Mouse (Mus musculus) hindbrain, postnatal 0 days (tissue): ENCODE results near the gene 1700037C18Rik. TPM values are rescaled to one million over a fixed set of nuclear protein-coding genes. Genes with fewer than 3 reads are reported as not detected.

Source experiments
- ATAC-seq: fragments of 200-750 bp; cut with Nextera tagmentation; 2 replicates; pipeline ENCODE4 v1.8.0; 2017; ENCODE audit warnings: mild to moderate bottlenecking, moderate TSS enrichment, moderate library complexity
- DNase-seq: peaks from one replicate; pipeline ENCODE4 v3.0.0-alpha.2; 2015; ENCODE audit warnings: low spot score
- H3K27ac ChIP-seq: fragments of 300-500 bp; sonication (generic); 2 replicates; pipeline ENCODE4 v1.5.1; 2014; ENCODE audit warnings: mild to moderate bottlenecking
- H3K27me3 ChIP-seq: fragments of 300-500 bp; sonication (generic); 2 replicates; pipeline ENCODE4 v1.6.1; 2014; ENCODE audit warnings: low read length, mixed read lengths; ENCODE audit not compliant: insufficient read depth
- H3K36me3 ChIP-seq: fragments of 300-500 bp; sonication (generic); 2 replicates; pipeline ENCODE4 v1.6.1; 2014; ENCODE audit warnings: low read length, mixed read lengths; ENCODE audit not compliant: insufficient read depth
- H3K4me1 ChIP-seq: fragments of 300-500 bp; sonication (generic); 2 replicates; pipeline ENCODE4 v1.6.1; 2014; ENCODE audit warnings: antibody characterized with exemption, low read length, mixed read lengths; ENCODE audit not compliant: insufficient read depth
- H3K4me2 ChIP-seq: fragments of 300-500 bp; sonication (generic); 2 replicates; pipeline ENCODE4 v1.6.1; 2014; ENCODE audit warnings: low read depth, mild to moderate bottlenecking, low read length, moderate library complexity, mixed read lengths
- H3K4me3 ChIP-seq: fragments of 300-500 bp; sonication (generic); 2 replicates; pipeline ENCODE4 v1.5.1; 2014; ENCODE audit warnings: low read length
- H3K9ac ChIP-seq: fragments of 300-500 bp; sonication (generic); replicated peaks from 2 replicates; pipeline ENCODE4 v1.6.1; 2014; ENCODE audit warnings: mild to moderate bottlenecking, low read length, moderate library complexity, mixed read lengths
- H3K9me3 ChIP-seq: fragments of 300-500 bp; sonication (generic); 2 replicates; pipeline ENCODE4 v1.6.1; 2016; ENCODE audit warnings: low read length, mixed read lengths
- CTCF ChIP-seq: IDR thresholded peaks from 2 replicates; pipeline ENCODE4 v1.5.1; 2016; ENCODE audit warnings: antibody characterized with exemption, control low read depth, low read depth
- WGBS: fragments of 180-500 bp; shearing (Covaris S2); extraction: QIAGEN DNeasy Blood & Tissue Kit; methylation state at CpG from one replicate; pipeline ENCODE4 v1.1.7; 2014; 5-methylcytosine and 5-hydroxymethylcytosine counted together
- polyA plus RNA-seq: library from polyadenylated mRNA; unstranded; fragments of >200 nt; fragmentation: Nextera tagmentation; extraction: Ambion mirVana; gene quantifications from 2 replicates; pipeline ENCODE4 v1.2.1, GENCODE M21; 2015
- total RNA-seq: library from RNA; depleted of rRNA; stranded (reverse); fragments of >200 nt; gene quantifications from 2 replicates; pipeline ENCODE4 v1.2.3, GENCODE M21; 2014; rRNA removed

The 1700037C18Rik gene
- total RNA-seq = 7.9 and 47.7 TPM in 2 replicates
- polyA plus RNA-seq = 12.6 and 12.7 TPM in 2 replicates

DNA sequence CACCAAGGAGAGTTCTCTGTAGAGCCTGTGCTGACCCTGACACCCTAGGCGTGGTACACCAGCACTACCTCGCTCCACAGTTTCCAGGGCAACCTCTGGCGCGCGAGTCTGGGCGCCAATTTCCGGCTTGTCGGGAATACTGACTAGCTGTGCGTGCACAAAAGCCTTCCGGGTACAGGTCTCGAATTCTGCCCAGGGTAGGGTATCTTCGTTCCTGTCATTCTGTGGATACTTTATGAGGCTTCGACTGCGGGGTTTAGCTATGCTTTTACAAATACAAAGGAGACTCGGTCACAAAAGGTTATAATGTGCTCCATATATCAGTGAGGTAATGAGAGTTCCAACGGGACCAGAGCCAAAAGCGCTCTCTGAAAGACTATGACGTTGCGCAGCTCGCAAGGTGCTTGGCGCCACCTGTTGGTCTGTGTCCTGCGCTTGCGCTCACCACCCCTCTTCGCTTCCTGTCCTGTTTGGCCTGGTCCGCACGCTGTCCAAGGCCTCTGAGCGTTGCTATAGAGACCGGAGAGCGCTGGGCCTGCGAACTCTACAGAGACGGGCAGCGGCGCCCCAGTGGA, at the start of gene 1700037C18Rik, which contains the start of gene Cluap1:
Gene 1700037C18Rik (minus strand): TSS at position 153 of the 575 bp plus-strand sequence.
Gene Cluap1 (plus strand): TSS at position 265 of the 575 bp plus-strand sequence.
- no peaks in the 10 kb centered on the region for H3K9me3 ChIP-seq
- under 1% methylated on average over 33 of the region's 33 CpGs for WGBS
- H3K4me3 ChIP-seq = peak within 1 kb of the TSS; percentile 66
- no peaks in the 10 kb centered on the region for H3K27me3 ChIP-seq
- H3K4me1 ChIP-seq = peaks cover 5% of the 10 kb centered on the region
- peak; percentile 89 for TF ChIP-seq CTCF
- H3K36me3 ChIP-seq = peaks cover 25% of the 10 kb centered on the region
- H3K9ac ChIP-seq = peak within 1 kb of the TSS; percentile 67
- H3K27ac ChIP-seq = peak within 1 kb of the TSS; percentile 82
- DNase-seq (peak; percentile 97), ATAC-seq (peak; percentile 97)
- H3K4me2 ChIP-seq = peak within 1 kb of the TSS; percentile 74

GRCm38 (mm10) chr16:3956369-3956768, 47.9 kb upstream of the 1700037C18Rik start:
- Histone ChIP-seq H3K4me3 (no peak overlapping the region), H3K4me2 (no peak overlapping the region), H3K27ac (no peak overlapping the region), H3K4me1 (no peaks in the 10 kb centered on the region), H3K9me3 (no peaks in the 10 kb centered on the region), H3K36me3 (no peaks in the 10 kb centered on the region), H3K27me3 (no peaks in the 10 kb centered on the region), H3K9ac (no peak overlapping the region)
- 85% methylated on average over 6 of the region's 6 CpGs for WGBS
- DNase-seq = no peak
- no peak for TF ChIP-seq CTCF
- no peak for ATAC-seq

DNA sequence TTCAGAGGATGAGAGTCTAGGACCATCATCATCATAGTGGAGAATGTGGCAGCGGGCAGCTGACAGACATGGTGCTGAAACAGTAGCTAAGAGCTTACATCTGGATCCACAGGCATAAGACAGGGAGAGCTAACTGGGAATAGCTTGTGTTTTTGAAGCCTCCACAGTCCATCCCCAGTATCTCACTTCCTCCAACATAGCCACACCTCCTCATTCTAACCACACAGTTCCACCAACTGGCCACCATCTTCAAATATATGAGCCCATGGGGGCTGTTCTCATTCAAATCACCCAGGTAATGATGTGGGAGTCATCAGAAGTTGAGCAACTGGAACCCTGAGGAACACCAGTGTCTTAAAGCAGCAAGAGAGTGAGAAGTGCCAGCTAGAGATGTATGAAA, 42.7 kb upstream of the 1700037C18Rik start:
- Histone ChIP-seq H3K27ac (no peak overlapping the region), H3K4me1 (no peaks in the 10 kb centered on the region), H3K27me3 (no peaks in the 10 kb centered on the region), H3K9ac (no peak overlapping the region), H3K4me2 (no peak overlapping the region), H3K9me3 (no peaks in the 10 kb centered on the region), H3K4me3 (no peak overlapping the region), H3K36me3 (no peaks in the 10 kb centered on the region)
- no peak for DNase-seq
- WGBS = 88% methylated on average over 1 of the region's 1 CpGs
- no peak for ATAC-seq
- no peak for TF ChIP-seq CTCF

DNA sequence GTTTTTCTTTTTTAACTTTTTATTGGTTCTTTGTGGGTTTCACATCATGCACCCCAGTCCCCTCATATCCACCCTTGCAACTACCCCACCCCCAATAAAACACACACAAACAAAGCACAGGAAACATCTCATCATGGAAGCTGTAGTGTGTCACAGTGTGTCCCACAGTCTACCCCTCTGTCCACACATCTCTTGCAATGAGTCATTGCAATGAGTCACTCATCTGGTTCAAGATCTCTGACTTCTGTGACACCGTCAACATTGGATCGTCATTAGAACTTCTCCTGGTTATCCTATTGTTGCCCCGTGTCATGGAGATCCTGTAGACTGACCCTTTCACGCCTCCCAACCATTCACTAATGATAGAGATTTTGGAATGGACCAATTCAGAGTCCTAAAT, 26.2 kb upstream of the 1700037C18Rik start:
- no peak overlapping the region for H3K4me3 ChIP-seq
- H3K27me3 ChIP-seq = no peaks in the 10 kb centered on the region
- no peak overlapping the region for H3K4me2 ChIP-seq
- ATAC-seq (no peak), DNase-seq (no peak)
- H3K36me3 ChIP-seq = peaks cover 52% of the 10 kb centered on the region
- WGBS = 89% methylated on average over 4 of the region's 4 CpGs
- TF ChIP-seq CTCF = no peak
- no peaks in the 10 kb centered on the region for H3K9me3 ChIP-seq
- no peak overlapping the region for H3K27ac ChIP-seq
- no peaks in the 10 kb centered on the region for H3K4me1 ChIP-seq
- no peak overlapping the region for H3K9ac ChIP-seq

GRCm38 (mm10) chr16:3934091-3934490, 25.6 kb upstream of the 1700037C18Rik start:
- H3K4me2 ChIP-seq = no peak overlapping the region
- no peak for TF ChIP-seq CTCF
- H3K9me3 ChIP-seq = no peaks in the 10 kb centered on the region
- peaks cover 53% of the 10 kb centered on the region for H3K36me3 ChIP-seq
- WGBS = 97% methylated on average over 1 of the region's 1 CpGs
- no peak overlapping the region for H3K4me3 ChIP-seq
- no peak for DNase-seq
- H3K27me3 ChIP-seq = no peaks in the 10 kb centered on the region
- ATAC-seq = no peak
- no peak overlapping the region for H3K27ac ChIP-seq
- no peaks in the 10 kb centered on the region for H3K4me1 ChIP-seq
- H3K9ac ChIP-seq = no peak overlapping the region

DNA sequence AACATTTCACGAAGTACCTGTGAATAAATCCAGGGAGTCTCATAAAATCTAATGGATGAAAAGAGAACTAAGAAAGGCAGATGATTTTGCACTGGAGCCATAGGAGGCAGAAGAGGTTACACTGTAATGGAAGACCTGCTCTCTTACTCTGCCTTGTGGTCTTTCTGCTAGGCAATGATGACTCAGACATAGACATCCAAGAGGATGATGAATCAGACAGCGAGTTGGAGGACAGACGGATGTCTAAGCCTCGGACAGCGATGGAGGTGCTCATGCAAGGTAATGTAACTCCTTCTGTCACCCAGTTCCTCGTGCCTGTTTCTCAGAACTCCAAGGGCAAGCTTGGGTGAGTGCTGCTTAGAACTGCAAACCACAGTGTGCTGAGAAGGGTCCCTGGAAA, 25.0 kb upstream of the 1700037C18Rik start:
- Histone ChIP-seq H3K27ac (no peak overlapping the region), H3K9ac (no peak overlapping the region), H3K36me3 (peaks cover 47% of the 10 kb centered on the region), H3K9me3 (no peaks in the 10 kb centered on the region), H3K4me1 (no peaks in the 10 kb centered on the region), H3K4me2 (no peak overlapping the region), H3K27me3 (no peaks in the 10 kb centered on the region), H3K4me3 (no peak overlapping the region)
- 94% methylated on average over 6 of the region's 6 CpGs for WGBS
- TF ChIP-seq CTCF = no peak
- DNase-seq (no peak), ATAC-seq (no peak)

DNA sequence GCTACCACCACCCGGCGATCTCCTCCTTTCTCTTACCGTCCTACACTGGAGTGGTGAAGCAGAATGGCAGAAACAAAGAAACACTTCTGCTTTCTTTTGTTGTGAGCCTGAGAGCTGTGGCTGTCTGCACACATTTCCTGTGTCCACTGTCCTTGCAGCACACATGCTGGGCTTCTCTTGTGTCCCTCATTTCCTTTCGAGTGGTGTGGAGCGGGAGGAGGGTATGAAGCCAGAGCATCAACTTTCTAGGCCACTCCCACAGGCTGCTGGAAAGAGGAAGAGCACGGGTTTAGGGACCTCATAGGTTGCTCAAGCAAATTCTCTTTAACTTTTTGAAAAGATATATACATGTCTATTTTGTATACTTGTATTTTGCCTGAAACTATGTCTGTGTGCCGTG, 20.7 kb upstream of the 1700037C18Rik start:
- DNase-seq = no peak

More for the DNA sequence above, 20.7 kb upstream of the 1700037C18Rik start:
- TF ChIP-seq CTCF = no peak
- Histone ChIP-seq H3K27ac (no peak overlapping the region), H3K4me2 (no peak overlapping the region), H3K9ac (no peak overlapping the region), H3K4me1 (no peaks in the 10 kb centered on the region), H3K27me3 (no peaks in the 10 kb centered on the region), H3K4me3 (no peak overlapping the region), H3K36me3 (peaks cover 28% of the 10 kb centered on the region), H3K9me3 (no peaks in the 10 kb centered on the region)
- no peak for ATAC-seq
- WGBS = 68% methylated on average over 7 of the region's 7 CpGs
